Mouse (Mus musculus) thymus, postnatal 25 days (tissue): Measurements from ENCODE around the gene Gm48552.

Source experiments
- DNase-seq: peaks from one replicate; pipeline ENCODE4 v3.0.0; 2022

Gm48552 gene

GRCm38 (mm10) chr10:81388505-81389055, at the start of gene Gm48552:
TSS of gene Gm48552 (plus strand) at chr10:81389005.
- no peak for DNase-seq

GRCm38 (mm10) chr10:81340551-81341332, 48.1 kb upstream of the Gm48552 start:
- no peak for DNase-seq

GRCm38 (mm10) chr10:81341333-81341949, 47.4 kb upstream of the Gm48552 start:
- DNase-seq = peak; percentile 83

- DNase-seq = no peak
Observed at GRCm38 (mm10) chr10:81342686-81343505, 45.9 kb upstream of the Gm48552 start, which contains the start of gene Gipc3. TSS of gene Gipc3 (minus strand) at chr10:81343266.

GRCm38 (mm10) chr10:81344421-81345161, 44.2 kb upstream of the Gm48552 start:
- DNase-seq = no peak

- DNase-seq = no peak
Observed at GRCm38 (mm10) chr10:81345162-81345534, 43.7 kb upstream of the Gm48552 start.

- no peak for DNase-seq
Observed at GRCm38 (mm10) chr10:81346453-81347067, 42.2 kb upstream of the Gm48552 start.

GRCm38 (mm10) chr10:81349146-81349545, 39.7 kb upstream of the Gm48552 start:
- DNase-seq = no peak

GRCm38 (mm10) chr10:81349961-81350350, 38.8 kb upstream of the Gm48552 start:
- no peak for DNase-seq

- DNase-seq = peak; percentile 99
Observed at GRCm38 (mm10) chr10:81350351-81351063, 38.3 kb upstream of the Gm48552 start, which contains the start of gene Hmg20b. TSS of gene Hmg20b (minus strand) at chr10:81350480.

- peak; percentile 73 for DNase-seq
Observed at GRCm38 (mm10) chr10:81351678-81352291, 37.0 kb upstream of the Gm48552 start.

- no peak for DNase-seq
Observed at GRCm38 (mm10) chr10:81354738-81355477, 33.9 kb upstream of the Gm48552 start.

- no peak for DNase-seq
Observed at GRCm38 (mm10) chr10:81355533-81355932, 33.3 kb upstream of the Gm48552 start.

- no peak for DNase-seq
Observed at GRCm38 (mm10) chr10:81356352-81356990, 32.3 kb upstream of the Gm48552 start.

- DNase-seq = peak; percentile 91
Observed at GRCm38 (mm10) chr10:81356991-81357844, 31.6 kb upstream of the Gm48552 start, which contains the start of gene Mfsd12. TSS of gene Mfsd12 (plus strand) at chr10:81357491.

GRCm38 (mm10) chr10:81358209-81358608, 30.6 kb upstream of the Gm48552 start:
- no peak for DNase-seq

- DNase-seq = no peak
Observed at GRCm38 (mm10) chr10:81358841-81359240, 30.0 kb upstream of the Gm48552 start.

- DNase-seq = no peak
Observed at GRCm38 (mm10) chr10:81360721-81361120, 28.1 kb upstream of the Gm48552 start.
